Mouse (Mus musculus): ENCODE measurements around the gene Tmed9.

Tmed9 gene

GRCm38 (mm10) chr13:55573432-55573831 lies at the start of gene Tmed9:
Tmed9 (plus strand) TSS chr13:55573732.
- DNase-seq (ENCODE audit: low read depth, low spot score), result no peak

DNA sequence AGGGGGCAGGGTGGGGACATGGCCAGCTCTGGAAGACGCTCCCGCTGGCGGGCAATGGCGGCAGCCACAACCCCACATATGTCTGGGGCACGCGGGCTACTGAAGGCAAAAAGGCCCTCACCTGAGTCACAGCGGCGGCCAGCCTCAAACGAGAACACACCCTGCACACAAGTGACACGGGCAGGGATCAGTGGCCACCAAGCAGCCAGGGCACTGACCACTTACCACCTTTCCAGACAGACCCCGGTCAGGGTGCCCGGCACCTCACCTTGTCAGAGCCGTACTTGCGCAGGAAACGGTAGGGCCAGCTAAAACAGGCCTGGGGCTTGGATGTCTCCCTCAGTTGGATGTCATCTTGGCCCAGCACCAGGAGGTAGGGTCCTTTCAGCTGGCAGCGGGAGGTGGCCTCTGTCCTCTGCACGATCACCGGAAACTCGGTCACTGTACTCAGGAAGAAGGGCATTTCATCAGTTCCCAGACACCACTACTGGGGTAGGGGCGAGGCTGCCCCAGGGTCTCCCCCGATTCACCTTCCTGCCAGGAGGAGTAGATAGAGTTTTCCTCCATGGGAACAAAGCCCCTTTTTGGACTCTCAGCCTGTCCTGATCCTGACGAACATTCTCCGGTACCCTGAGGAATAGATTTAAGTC lies 49.5 kb upstream of the Tmed9 start:
- no peak for DNase-seq (ENCODE audit: low read depth, low spot score)

DNA sequence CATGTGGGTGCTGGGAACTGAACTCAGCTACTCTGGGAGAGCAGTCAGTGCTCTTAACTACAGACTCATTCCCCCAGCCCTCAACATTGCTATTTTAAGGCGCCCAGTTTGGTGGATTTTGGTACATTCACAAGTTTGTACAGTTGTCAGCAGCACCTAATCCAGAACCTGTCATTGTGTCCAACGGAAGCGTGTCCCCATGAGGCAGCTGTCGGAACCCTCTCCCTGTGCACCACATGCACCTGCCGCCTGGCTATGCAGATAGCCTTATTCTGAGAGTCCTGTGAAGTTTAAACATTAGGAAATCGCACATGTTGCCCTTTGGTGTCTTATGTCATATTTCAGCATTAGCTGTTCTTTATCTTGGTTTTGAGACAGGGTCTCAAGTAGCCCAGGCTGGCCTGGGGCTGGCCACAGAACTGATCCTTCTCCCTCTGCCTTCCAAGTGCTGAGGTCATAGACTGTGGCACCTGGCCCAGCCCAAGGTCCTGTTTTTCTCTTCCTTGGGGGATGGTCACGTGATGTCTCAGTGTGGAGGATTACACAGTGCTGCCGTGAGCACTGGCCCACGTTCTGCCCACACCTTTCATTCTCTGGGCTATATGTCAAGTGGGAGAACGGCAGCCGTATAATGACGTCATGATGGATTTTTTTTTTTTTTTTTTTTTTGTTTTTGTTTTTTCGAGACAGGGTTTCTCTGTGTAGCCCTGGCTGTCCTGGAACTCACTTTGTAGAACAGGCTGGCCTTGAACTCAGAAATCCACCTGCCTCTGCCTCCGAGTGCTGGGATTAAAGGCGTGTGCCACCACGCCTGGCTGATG lies 47.6 kb upstream of the Tmed9 start:
- no peak for DNase-seq (ENCODE audit: low read depth, low spot score)

- DNase-seq (ENCODE audit: low read depth, low spot score), result no peak
Measured at GRCm38 (mm10) chr13:55527212-55527611, 46.3 kb upstream of the Tmed9 start.

- DNase-seq (ENCODE audit: low read depth, low spot score), result no peak
Measured at GRCm38 (mm10) chr13:55527834-55528772, 45.4 kb upstream of the Tmed9 start.

- no peak for DNase-seq (ENCODE audit: low read depth, low spot score)
Measured at GRCm38 (mm10) chr13:55529198-55529915, 44.2 kb upstream of the Tmed9 start, which contains the start of gene Dok3. Dok3 (minus strand) TSS chr13:55529296.

- DNase-seq (ENCODE audit: low read depth, low spot score), result no peak
Measured at GRCm38 (mm10) chr13:55535191-55535590, 38.3 kb upstream of the Tmed9 start.

DNA sequence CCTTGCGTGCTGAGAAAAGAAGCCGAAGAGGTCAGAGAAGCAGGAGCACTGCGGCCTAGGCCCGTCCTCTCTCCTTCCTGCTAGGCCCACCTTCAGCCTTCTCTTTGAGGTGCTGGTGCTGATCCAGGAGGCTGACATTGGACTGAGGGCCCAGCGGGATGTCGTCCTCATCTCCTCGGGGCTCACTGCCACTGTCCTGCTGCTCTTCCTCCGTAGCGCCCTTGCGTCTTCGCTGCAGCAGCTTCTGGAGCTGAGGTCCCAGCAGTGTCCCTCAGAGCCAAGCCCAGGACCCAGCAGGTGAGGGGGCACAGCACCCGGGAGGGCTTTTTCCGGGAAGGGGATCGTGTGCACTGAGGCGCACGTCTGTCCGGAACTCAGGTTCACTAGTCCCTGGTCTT lies 37.7 kb upstream of the Tmed9 start:
- DNase-seq (ENCODE audit: low read depth, low spot score), result no peak

- DNase-seq (ENCODE audit: low read depth, low spot score), result peak; percentile 100
Measured at GRCm38 (mm10) chr13:55536194-55537175, 37.0 kb upstream of the Tmed9 start, which contains the start of gene Ddx41. Ddx41 (minus strand) TSS chr13:55536658.

GRCm38 (mm10) chr13:55540933-55541332 lies 32.6 kb upstream of the Tmed9 start:
- no peak for DNase-seq (ENCODE audit: low read depth, low spot score)

GRCm38 (mm10) chr13:55542891-55543290 lies 30.6 kb upstream of the Tmed9 start:
- no peak for DNase-seq (ENCODE audit: low read depth, low spot score)

- no peak for DNase-seq (ENCODE audit: low read depth, low spot score)
Measured at GRCm38 (mm10) chr13:55543447-55543846, 30.1 kb upstream of the Tmed9 start.

- DNase-seq (ENCODE audit: low read depth, low spot score), result no peak
Measured at GRCm38 (mm10) chr13:55544792-55545191, 28.7 kb upstream of the Tmed9 start.

- no peak for DNase-seq (ENCODE audit: low read depth, low spot score)
Measured at GRCm38 (mm10) chr13:55547916-55548315, 25.6 kb upstream of the Tmed9 start.

GRCm38 (mm10) chr13:55548426-55548825 lies 25.1 kb upstream of the Tmed9 start:
- DNase-seq (ENCODE audit: low read depth, low spot score), result no peak

DNA sequence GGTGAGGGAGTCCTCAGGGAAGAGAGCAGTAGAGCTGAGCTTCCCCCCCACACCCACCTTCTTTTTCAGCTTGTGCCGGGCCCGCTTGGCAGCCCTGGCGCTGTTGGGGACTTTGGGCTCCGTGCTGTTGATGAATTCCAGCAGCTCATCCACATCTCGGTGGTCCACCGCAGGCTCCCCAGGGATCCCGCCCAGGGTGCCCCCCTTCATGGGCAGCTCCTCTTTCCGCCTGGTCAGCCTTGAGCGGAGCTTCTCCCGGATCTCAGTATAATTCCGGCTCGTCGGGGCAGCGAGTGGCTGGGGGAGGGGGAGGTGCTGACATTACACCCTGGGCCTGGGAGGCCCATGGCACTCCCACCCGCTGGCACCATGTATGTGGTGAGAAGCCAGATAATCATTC lies 24.5 kb upstream of the Tmed9 start:
- DNase-seq (ENCODE audit: low read depth, low spot score), result no peak

DNA sequence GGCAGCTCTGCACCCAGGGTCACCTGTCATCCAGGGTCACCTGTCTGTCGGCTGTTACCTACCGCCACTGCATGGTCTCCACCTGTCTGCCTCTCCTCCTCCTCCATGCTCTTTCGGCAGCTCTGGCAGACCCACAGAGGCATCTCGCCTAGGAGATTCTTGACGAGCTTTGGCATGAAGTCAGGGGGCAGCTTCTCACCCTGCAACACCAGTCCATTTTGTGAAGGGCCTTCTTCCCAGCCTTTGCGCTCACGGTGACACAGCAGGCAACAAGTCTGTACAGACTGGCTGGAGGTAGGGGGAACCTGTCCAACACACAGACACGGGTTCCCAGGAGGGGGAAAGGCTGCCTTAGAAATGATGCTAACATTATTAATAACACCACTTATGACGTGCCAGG lies 17.6 kb upstream of the Tmed9 start:
- no peak for DNase-seq (ENCODE audit: low read depth, low spot score)

DNA sequence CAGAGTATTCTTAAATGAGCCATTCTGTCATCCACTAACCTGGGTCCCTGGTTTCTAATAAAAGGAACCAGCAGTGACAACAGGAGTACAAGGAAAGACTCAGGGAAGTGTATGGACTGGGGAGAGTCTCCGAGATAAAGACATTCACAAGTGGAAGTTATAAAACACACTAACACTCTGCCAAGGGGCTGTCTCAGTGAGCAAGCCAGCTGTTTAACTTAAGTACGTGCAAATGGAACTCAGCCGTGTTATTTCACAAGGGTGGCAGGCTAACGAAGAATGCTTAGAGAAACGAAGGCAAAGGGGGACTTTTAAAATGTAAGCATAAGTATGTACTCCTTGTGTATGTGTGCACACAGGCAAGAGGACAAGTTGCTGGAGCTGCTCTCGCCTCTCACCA lies 16.0 kb upstream of the Tmed9 start:
- DNase-seq (ENCODE audit: low read depth, low spot score), result no peak

- peak; percentile 50 for DNase-seq (ENCODE audit: low read depth, low spot score)
Measured at GRCm38 (mm10) chr13:55563266-55563879, 10.2 kb upstream of the Tmed9 start.

GRCm38 (mm10) chr13:55567001-55567400 lies 6.5 kb upstream of the Tmed9 start:
- DNase-seq (ENCODE audit: low read depth, low spot score), result no peak

All from skeletal muscle tissue, adult 2 months (tissue).